Mouse (Mus musculus): ENCODE measurements at regions not wholly inside any gene's neighbourhood (a gene's known extent, or its start where the extent isn't known, plus 50 kb on each side); places are given as distances from the start of the nearest gene placed in this dataset.

DNA sequence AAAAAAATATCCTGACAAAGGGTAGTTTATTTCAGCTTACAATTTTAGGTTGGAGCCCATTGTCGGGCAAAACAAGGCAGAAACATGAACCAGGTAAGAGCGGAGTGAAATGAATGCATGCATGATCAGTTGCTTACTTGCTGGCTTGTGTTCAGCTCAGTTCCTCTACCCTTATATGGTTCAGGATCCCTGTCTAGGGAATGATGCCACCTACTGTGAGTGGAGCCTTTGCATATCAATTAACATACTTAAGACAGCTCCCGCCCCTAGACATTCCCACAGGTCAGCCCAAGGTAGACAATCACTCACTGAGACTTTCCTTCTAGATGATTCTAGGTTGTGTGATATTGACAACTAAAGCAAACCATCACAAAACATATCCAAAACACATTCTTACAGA is 50.2 kb upstream of the Nckap5 start:
- no peak overlapping the region for H3K27ac ChIP-seq (ENCODE audit: control insufficient read depth, insufficient read depth, low read length)
- no peak overlapping the region for H3K4me3 ChIP-seq (ENCODE audit: control insufficient read depth, insufficient read depth, low read length)
- 95% methylated on average over 3 of the region's 3 CpGs for WGBS
- no peaks in the 10 kb centered on the region for H3K36me3 ChIP-seq (ENCODE audit: control insufficient read depth, insufficient read depth, low read length)
- DNase-seq: no peak
- TF ChIP-seq POLR2A (IDR thresholded peaks at IDR 0.05; ENCODE audit: control insufficient read depth, extremely low read depth, insufficient read depth, low read length, poor library complexity) (no peak), CTCF (IDR thresholded peaks at IDR 0.05; ENCODE audit: borderline replicate concordance, control insufficient read depth, extremely low read depth, insufficient read depth, low read length, poor library complexity) (no peak)
- no peaks in the 10 kb centered on the region for H3K27me3 ChIP-seq (ENCODE audit: control insufficient read depth, insufficient read depth, low read length)
- no peaks in the 10 kb centered on the region for H3K4me1 ChIP-seq (replicated peaks; ENCODE audit: control insufficient read depth, insufficient read depth, low read length)

Data from thymus, adult 2 months (tissue).